Mouse (Mus musculus) CH12.LX (cell line): ENCODE results near the gene Ntm. TPM values are rescaled to one million over a fixed set of nuclear protein-coding genes. Genes with fewer than 3 reads are reported as not detected.

Experiments used
- DNase-seq: peaks from one replicate; pipeline ENCODE4 v3.0.0-alpha.2; 2013; ENCODE audit errors: extremely low read depth
- H3K27ac ChIP-seq: 2 replicates; pipeline ENCODE4 v1.5.1; 2012; ENCODE audit warnings: low read depth, mild to moderate bottlenecking, control low read depth, moderate library complexity; ENCODE audit not compliant: insufficient read depth
- H3K27me3 ChIP-seq: replicated peaks from 2 replicates; pipeline ENCODE3; 2012; ENCODE audit warnings: inconsistent platforms
- H3K36me3 ChIP-seq, 2 experiments: replicated peaks in 1 of 2; 2 replicates each; pipeline versions ENCODE3 to v1.6.1; 2012; ENCODE audit warnings: inconsistent platforms in 1 of 2, low read length in 1 of 2, mild to moderate bottlenecking in 1 of 2, mixed read lengths in 1 of 2, moderate library complexity in 1 of 2; ENCODE audit not compliant: control insufficient read depth in 1 of 2, insufficient read depth in 1 of 2
- H3K4me1 ChIP-seq, 2 experiments: 2 replicates each; pipeline ENCODE4 v1.6.1; 2012; ENCODE audit warnings: inconsistent platforms in 1 of 2, moderate library complexity in 1 of 2; ENCODE audit not compliant: insufficient read depth in 2 of 2, control insufficient read depth in 1 of 2
- H3K4me2 ChIP-seq: 2 replicates; pipeline ENCODE4 v1.6.1; 2012; ENCODE audit warnings: low read depth, mild to moderate bottlenecking, control low read depth; ENCODE audit not compliant: poor library complexity, insufficient read depth, severe bottlenecking
- H3K4me3 ChIP-seq, 3 experiments: fragments of 150-350 bp in 1 of 3; sonication (generic) in 1 of 3; replicated peaks in 1 of 3; 2 replicates each; pipeline versions ENCODE3 to v1.5.1; 2011 to 2012; ENCODE audit warnings: low read depth in 2 of 3, low read length in 2 of 3, mild to moderate bottlenecking in 2 of 3, moderate library complexity in 2 of 3, control low read depth in 1 of 3, improper control_type of control experiment in 1 of 3, inconsistent platforms in 1 of 3, mixed read lengths in 1 of 3; ENCODE audit not compliant: poor library complexity in 1 of 3
- H3K79me2 ChIP-seq: replicated peaks from 2 replicates; pipeline ENCODE4 v1.6.1; 2012; ENCODE audit warnings: mild to moderate bottlenecking, moderate library complexity; ENCODE audit not compliant: control insufficient read depth, poor library complexity, insufficient read depth, severe bottlenecking; ENCODE audit errors: extremely low read depth
- H3K9ac ChIP-seq: 2 replicates; pipeline ENCODE4 v1.6.1; 2012; ENCODE audit warnings: low read depth, mild to moderate bottlenecking, control low read depth, moderate library complexity; ENCODE audit not compliant: insufficient read depth
- H3K9me3 ChIP-seq: replicated peaks from 2 replicates; pipeline ENCODE3; 2012; ENCODE audit warnings: low read length, inconsistent platforms, mixed read lengths
- BHLHE40 ChIP-seq: IDR thresholded peaks from 2 replicates; pipeline ENCODE4 v1.6.1; 2011; ENCODE audit warnings: mild to moderate bottlenecking, low read depth, low read length, improper control_type of control experiment
- CHD2 ChIP-seq: IDR thresholded peaks from 2 replicates; pipeline ENCODE4 v1.6.1; 2011; ENCODE audit warnings: low read length, improper control_type of control experiment
- E2F4 ChIP-seq: IDR thresholded peaks from 2 replicates; pipeline ENCODE4 v1.6.1; 2011; ENCODE audit warnings: low read depth, low read length, improper control_type of control experiment; ENCODE audit not compliant: insufficient replicate concordance
- EP300 ChIP-seq: IDR thresholded peaks from 2 replicates; pipeline ENCODE4 v1.6.1; 2011; ENCODE audit warnings: low read length, improper control_type of control experiment
- GABPA ChIP-seq: IDR thresholded peaks from 2 replicates; pipeline ENCODE4 v1.6.1; 2012; ENCODE audit warnings: low read depth, low read length, improper control_type of control experiment, inconsistent platforms; ENCODE audit not compliant: insufficient replicate concordance
- HCFC1 ChIP-seq: IDR thresholded peaks from 2 replicates; pipeline ENCODE4 v1.6.1; 2012; ENCODE audit warnings: low read depth, mild to moderate bottlenecking, inconsistent platforms, low read length, improper control_type of control experiment
- IRF4 ChIP-seq: IDR thresholded peaks from 2 replicates; pipeline ENCODE4 v1.6.1; 2014; ENCODE audit warnings: low read depth, mild to moderate bottlenecking, inconsistent platforms, low read length, improper control_type of control experiment
- JUN ChIP-seq: IDR thresholded peaks from 2 replicates; pipeline ENCODE4 v1.6.1; 2011; ENCODE audit warnings: low read depth, mild to moderate bottlenecking, low read length, improper control_type of control experiment, moderate library complexity; ENCODE audit not compliant: insufficient read depth
- MAX ChIP-seq: IDR thresholded peaks from 2 replicates; pipeline ENCODE4 v1.6.1; 2011; ENCODE audit warnings: low read length, improper control_type of control experiment
- MAZ ChIP-seq: IDR thresholded peaks from 2 replicates; pipeline ENCODE4 v1.6.1; 2012; ENCODE audit warnings: low read depth, mild to moderate bottlenecking, inconsistent platforms, low read length, improper control_type of control experiment, moderate library complexity
- MEF2A ChIP-seq: IDR thresholded peaks from 2 replicates; pipeline ENCODE4 v1.6.1; 2014; ENCODE audit warnings: low read depth, mild to moderate bottlenecking, inconsistent platforms, low read length, improper control_type of control experiment, borderline replicate concordance
- NELFE ChIP-seq: IDR thresholded peaks from 2 replicates; pipeline ENCODE4 v1.6.1; 2011; ENCODE audit warnings: low read depth, low read length, improper control_type of control experiment
- PAX5 ChIP-seq: IDR thresholded peaks from 2 replicates; pipeline ENCODE4 v1.6.1; 2012; ENCODE audit warnings: low read length, inconsistent platforms, mixed read lengths
- POLR2A ChIP-seq: IDR thresholded peaks from 2 replicates; pipeline ENCODE4 v1.6.1; 2011; ENCODE audit warnings: low read depth, mild to moderate bottlenecking, improper control_type of control experiment, low read length
- POLR2AphosphoS2 ChIP-seq: IDR thresholded peaks from 2 replicates; pipeline ENCODE4 v1.6.1; 2011; ENCODE audit warnings: low read depth, low read length, improper control_type of control experiment
- RAD21 ChIP-seq: IDR thresholded peaks from 2 replicates; pipeline ENCODE4 v1.6.1; 2011; ENCODE audit warnings: low read depth, mild to moderate bottlenecking, low read length, improper control_type of control experiment, moderate library complexity
- SMC3 ChIP-seq: IDR thresholded peaks from 2 replicates; pipeline ENCODE4 v1.6.1; 2011; ENCODE audit warnings: low read depth, low read length, improper control_type of control experiment
- TBP ChIP-seq: conservative IDR thresholded peaks from 2 replicates; pipeline ENCODE4 v1.6.1; 2011; ENCODE audit warnings: low read depth, low read length, improper control_type of control experiment
- TCF12 ChIP-seq: IDR thresholded peaks from 2 replicates; pipeline ENCODE4 v1.6.1; 2014; ENCODE audit warnings: low read depth, mild to moderate bottlenecking, inconsistent platforms, low read length, improper control_type of control experiment
- USF1 ChIP-seq: IDR thresholded peaks from 2 replicates; pipeline ENCODE4 v1.6.1; 2014; ENCODE audit warnings: low read depth, mild to moderate bottlenecking, inconsistent platforms, low read length, improper control_type of control experiment
- USF2 ChIP-seq: conservative IDR thresholded peaks from 2 replicates; pipeline ENCODE4 v1.6.1; 2011; ENCODE audit warnings: low read depth, low read length, improper control_type of control experiment
- ZKSCAN1 ChIP-seq: IDR thresholded peaks from 2 replicates; pipeline ENCODE4 v1.6.1; 2012; ENCODE audit warnings: low read depth, inconsistent platforms, low read length, improper control_type of control experiment, borderline replicate concordance
- dilution Hi-C: fragments of 300-500 bp; cut with MboI; formaldehyde crosslinking; loops from 2 replicates; pipeline ENCODE4 v1.14.3; 2020; ENCODE audit warnings: low sequenced_read_pairs; ENCODE audit not compliant: extremely low pct_unique_long_range_greater_than_20kb, extremely low pct_ligation_motif_present
- in situ Hi-C: fragments of 300-500 bp; cut with MboI; formaldehyde crosslinking; loops from 3 replicates; pipeline ENCODE4 v1.14.3; 2019; ENCODE audit warnings: low sequenced_read_pairs, low pct_ligation_motif_present, low pct_unique_long_range_greater_than_20kb, mixed read lengths
- polyA plus RNA-seq: library from polyadenylated mRNA; unstranded; fragments of >175 nt; gene quantifications from 2 replicates; pipeline ENCODE4 v1.2.1, GENCODE M21; 2012; ENCODE audit warnings: low read depth; ENCODE audit not compliant: insufficient read length
- total RNA-seq, 2 experiments: library from RNA; depleted of rRNA; stranded (reverse); fragments of 300-350 nt in 1 of 2; fragments of >200 nt in 1 of 2; gene quantifications; 2 replicates each; pipeline ENCODE4 v1.2.3; 2012 to 2014

Gene Ntm
- total and polyA plus RNA-seq, 3 experiments: not detected

DNA sequence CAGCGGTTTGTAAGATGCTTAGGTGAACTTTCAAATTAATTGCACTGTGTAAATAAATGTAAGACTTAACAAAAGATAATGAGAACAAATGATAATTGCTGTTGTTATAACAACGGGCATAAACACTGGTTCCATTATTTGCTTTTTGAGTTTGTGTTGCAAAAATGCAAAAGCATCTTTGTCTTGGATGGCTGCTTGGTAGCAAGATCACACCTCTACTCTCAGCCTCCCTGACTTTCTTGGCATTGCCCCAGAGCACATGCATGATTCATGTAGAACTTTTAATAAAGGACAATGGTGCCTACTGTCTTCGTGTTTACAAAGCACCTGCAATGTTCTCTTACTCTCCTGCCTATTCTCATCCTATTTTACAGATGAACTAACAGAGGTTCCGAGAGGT, 875.3 kb downstream of the Ntm start:
- H3K9me3 ChIP-seq: peaks cover 56% of the 10 kb centered on the region
- TF ChIP-seq MEF2A: no peak
- TF ChIP-seq IRF4: no peak
- no peak for TF ChIP-seq MAZ
- TF ChIP-seq TCF12: no peak
- no peak for TF ChIP-seq NELFE
- TF ChIP-seq POLR2A: no peak
- no peak for TF ChIP-seq USF2
- no peak for TF ChIP-seq E2F4
- no peak for TF ChIP-seq MAX
- TF ChIP-seq JUN: no peak
- no peak for TF ChIP-seq CHD2
- no peak for TF ChIP-seq USF1
- no peak for TF ChIP-seq TBP
- no peak for TF ChIP-seq GABPA
- no peak for TF ChIP-seq PAX5
- TF ChIP-seq EP300: no peak
- TF ChIP-seq HCFC1: no peak
- TF ChIP-seq POLR2AphosphoS2: no peak
- no peak for TF ChIP-seq BHLHE40
- no peaks in the 10 kb centered on the region for H3K36me3 ChIP-seq
- in situ Hi-C loops: no loop called here
- DNase-seq: no peak
- no peaks in the 10 kb centered on the region for H3K4me1 ChIP-seq
- no peak overlapping the region for H3K9ac ChIP-seq
- no peak overlapping the region for H3K27ac ChIP-seq
- no peak overlapping the region for H3K4me2 ChIP-seq
- dilution Hi-C loops: no loop called here
- H3K27me3 ChIP-seq: no peaks in the 10 kb centered on the region
- H3K79me2 ChIP-seq: no peaks in the 10 kb centered on the region
- no peak overlapping the region for H3K4me3 ChIP-seq

DNA sequence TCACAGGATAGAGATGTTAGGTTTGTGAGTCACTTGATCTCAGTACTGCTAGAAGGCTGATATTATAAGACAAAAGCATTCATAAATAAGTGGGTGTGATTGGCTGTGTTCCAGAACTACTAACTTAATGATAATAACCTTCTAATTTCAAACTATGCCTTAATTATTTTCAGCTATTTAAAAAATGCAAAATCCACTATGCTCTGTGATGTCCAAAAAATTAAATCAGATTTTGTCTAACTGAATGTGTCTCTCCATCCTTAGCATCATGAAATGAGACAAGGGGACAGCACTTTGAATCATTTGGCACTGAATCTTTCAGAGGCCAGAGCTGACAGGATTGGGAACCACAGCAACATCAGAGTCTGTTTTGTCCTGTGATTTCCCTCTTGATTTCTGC, 875.8 kb downstream of the Ntm start:
- Histone ChIP-seq H3K9me3 (peaks cover 56% of the 10 kb centered on the region), H3K4me2 (no peak overlapping the region), H3K36me3 (no peaks in the 10 kb centered on the region), H3K27ac (no peak overlapping the region), H3K4me1 (no peaks in the 10 kb centered on the region), H3K79me2 (no peaks in the 10 kb centered on the region), H3K4me3 (no peak overlapping the region), H3K9ac (no peak overlapping the region), H3K27me3 (no peaks in the 10 kb centered on the region)
- TF ChIP-seq ZKSCAN1: no peak
- no peak for TF ChIP-seq SMC3
- TF ChIP-seq RAD21: no peak
- TF ChIP-seq GABPA: no peak
- dilution Hi-C loops: no loop called here
- DNase-seq: no peak
- in situ Hi-C loops: no loop called here
